Mouse (Mus musculus) megakaryocyte, embryonic 14.5 days (primary cell): ENCODE data around the gene Dscaml1. TPM values are rescaled to one million over a fixed set of nuclear protein-coding genes. Genes with fewer than 3 reads are reported as not detected.

Experiments
- H3K27me3 ChIP-seq: replicated peaks from 2 replicates; pipeline ENCODE3; 2012; ENCODE audit warnings: inconsistent platforms
- H3K36me3 ChIP-seq: replicated peaks from 2 replicates; pipeline ENCODE3; 2012; ENCODE audit warnings: low read length, inconsistent platforms, mixed read lengths
- H3K4me1 ChIP-seq: 2 replicates; pipeline ENCODE4 v1.6.1; 2012; ENCODE audit warnings: inconsistent platforms
- H3K4me3 ChIP-seq: replicated peaks from 2 replicates; pipeline ENCODE3; 2012; ENCODE audit warnings: moderate library complexity, mild to moderate bottlenecking, inconsistent platforms
- H3K9me3 ChIP-seq: 2 replicates; pipeline ENCODE4 v1.6.1; 2012; ENCODE audit warnings: inconsistent platforms
- FLI1 ChIP-seq: IDR thresholded peaks from 2 replicates; pipeline ENCODE4 v1.6.1; 2012; ENCODE audit warnings: low read length, inconsistent platforms, mixed read lengths
- GATA1 ChIP-seq: IDR thresholded peaks from 3 replicates; pipeline ENCODE4 v1.6.1; 2012; ENCODE audit warnings: mixed read lengths, low read length, inconsistent platforms, borderline replicate concordance
- polyA plus RNA-seq: library from polyadenylated mRNA; stranded (reverse); fragments of >175 nt; gene quantifications from 2 replicates; pipeline ENCODE4 v1.2.3, GENCODE M21; 2012; ENCODE audit warnings: low replicate concordance; ENCODE audit not compliant: insufficient read depth

Dscaml1 gene
- polyA plus RNA-seq, 1 experiment: not detected

- peaks cover 87% of the 10 kb centered on the region for H3K27me3 ChIP-seq
- H3K36me3 ChIP-seq: no peaks in the 10 kb centered on the region
- H3K4me1 ChIP-seq: no peaks in the 10 kb centered on the region; the same call in 1 of the 2 replicates
- TF ChIP-seq FLI1 (no peak), GATA1 (no peak)
- H3K4me3 ChIP-seq: no peak overlapping the region
- no peaks in the 10 kb centered on the region for H3K9me3 ChIP-seq
Observed at GRCm38 (mm10) chr9:45682461-45682998, 256.1 kb downstream of the Dscaml1 start.

- Histone ChIP-seq H3K27me3 (peaks cover 86% of the 10 kb centered on the region), H3K4me1 (peaks cover 16% of the 10 kb centered on the region), H3K4me3 (peak overlapping the region; percentile 23), H3K9me3 (no peaks in the 10 kb centered on the region), H3K36me3 (no peaks in the 10 kb centered on the region)
- TF ChIP-seq FLI1 (no peak), GATA1 (no peak)
Observed at GRCm38 (mm10) chr9:45693424-45694237, 267.2 kb downstream of the Dscaml1 start.

GRCm38 (mm10) chr9:45694256-45694655, 267.8 kb downstream of the Dscaml1 start:
- no peaks in the 10 kb centered on the region for H3K9me3 ChIP-seq
- H3K27me3 ChIP-seq: peaks cover 83% of the 10 kb centered on the region
- TF ChIP-seq GATA1: no peak
- no peak for TF ChIP-seq FLI1
- H3K4me1 ChIP-seq: peaks cover 16% of the 10 kb centered on the region
- no peaks in the 10 kb centered on the region for H3K36me3 ChIP-seq
- H3K4me3 ChIP-seq: no peak overlapping the region

- no peak for TF ChIP-seq FLI1
- no peak for TF ChIP-seq GATA1
- peaks cover 8% of the 10 kb centered on the region for H3K4me1 ChIP-seq
- no peaks in the 10 kb centered on the region for H3K9me3 ChIP-seq
- no peaks in the 10 kb centered on the region for H3K36me3 ChIP-seq
- no peak overlapping the region for H3K4me3 ChIP-seq
- peaks cover 69% of the 10 kb centered on the region for H3K27me3 ChIP-seq
Observed at GRCm38 (mm10) chr9:45699171-45699570, 272.7 kb downstream of the Dscaml1 start.

GRCm38 (mm10) chr9:45703236-45703635, 276.8 kb downstream of the Dscaml1 start:
- Histone ChIP-seq H3K27me3 (peaks cover 67% of the 10 kb centered on the region), H3K36me3 (no peaks in the 10 kb centered on the region), H3K9me3 (no peaks in the 10 kb centered on the region), H3K4me3 (no peak overlapping the region), H3K4me1 (no peaks in the 10 kb centered on the region)
- no peak for TF ChIP-seq FLI1
- TF ChIP-seq GATA1: no peak

GRCm38 (mm10) chr9:45704441-45704840, 278.0 kb downstream of the Dscaml1 start:
- Histone ChIP-seq H3K9me3 (no peaks in the 10 kb centered on the region), H3K4me1 (no peaks in the 10 kb centered on the region)

GRCm38 (mm10) chr9:45710300-45710699, 283.9 kb downstream of the Dscaml1 start:
- Histone ChIP-seq H3K36me3 (no peaks in the 10 kb centered on the region), H3K4me1 (no peaks in the 10 kb centered on the region), H3K27me3 (peaks cover 57% of the 10 kb centered on the region), H3K9me3 (no peaks in the 10 kb centered on the region), H3K4me3 (no peak overlapping the region)
- no peak for TF ChIP-seq GATA1
- TF ChIP-seq FLI1: no peak

More at GRCm38 (mm10) chr9:45704441-45704840, 278.0 kb downstream of the Dscaml1 start:
- Histone ChIP-seq H3K27me3 (peaks cover 68% of the 10 kb centered on the region), H3K4me3 (no peak overlapping the region), H3K36me3 (no peaks in the 10 kb centered on the region)
- no peak for TF ChIP-seq FLI1
- TF ChIP-seq GATA1: no peak

GRCm38 (mm10) chr9:45715387-45715786, 289.0 kb downstream of the Dscaml1 start:
- Histone ChIP-seq H3K27me3 (peaks cover 45% of the 10 kb centered on the region), H3K9me3 (no peaks in the 10 kb centered on the region), H3K4me1 (no peaks in the 10 kb centered on the region), H3K36me3 (no peaks in the 10 kb centered on the region), H3K4me3 (peak overlapping the region; percentile 16)
- TF ChIP-seq GATA1 (no peak), FLI1 (no peak)

GRCm38 (mm10) chr9:45719997-45720396, 293.6 kb downstream of the Dscaml1 start:
- H3K4me3 ChIP-seq: no peak overlapping the region

GRCm38 (mm10) chr9:45731851-45732250, 305.4 kb downstream of the Dscaml1 start:
- Histone ChIP-seq H3K36me3 (no peaks in the 10 kb centered on the region), H3K27me3 (peaks cover 44% of the 10 kb centered on the region)

More at GRCm38 (mm10) chr9:45719997-45720396, 293.6 kb downstream of the Dscaml1 start:
- H3K4me1 ChIP-seq: no peaks in the 10 kb centered on the region
- TF ChIP-seq GATA1 (no peak), FLI1 (no peak)
- H3K9me3 ChIP-seq: no peaks in the 10 kb centered on the region
- H3K27me3 ChIP-seq: peaks cover 65% of the 10 kb centered on the region
- H3K36me3 ChIP-seq: no peaks in the 10 kb centered on the region

More at GRCm38 (mm10) chr9:45731851-45732250, 305.4 kb downstream of the Dscaml1 start:
- Histone ChIP-seq H3K4me1 (no peaks in the 10 kb centered on the region), H3K9me3 (peaks cover 8% of the 10 kb centered on the region; the same call in 1 of the 2 replicates), H3K4me3 (no peak overlapping the region)
- TF ChIP-seq GATA1 (no peak), FLI1 (no peak)
